Mouse (Mus musculus) cerebellum, postnatal 36 days (tissue): ENCODE results near the gene Fat2.

Experiments
- DNase-seq, 2 experiments: peaks; one replicate each; pipeline ENCODE4 v3.0.0; 2021 to 2022; ENCODE audit warnings: mixed read lengths in 2 of 2

Fat2 gene

DNA sequence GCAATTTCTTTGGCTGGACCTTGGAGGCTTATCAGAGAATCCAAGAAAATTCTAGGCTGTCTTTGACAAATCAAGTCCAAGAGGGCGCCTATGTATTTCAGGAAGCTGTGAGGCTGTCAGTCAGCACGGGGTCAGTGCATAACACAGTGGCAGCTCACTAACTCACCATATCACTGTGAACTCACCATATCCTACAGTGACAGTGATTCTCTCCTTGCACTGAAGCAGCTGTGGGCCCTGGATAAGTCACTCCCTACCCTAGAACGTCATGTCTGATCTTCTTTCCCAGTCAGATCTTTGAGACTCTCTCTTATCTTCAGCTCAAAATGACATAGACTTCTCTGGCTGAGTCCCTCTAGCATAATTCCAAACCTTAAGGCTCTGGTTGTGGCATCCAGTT lies 96.9 kb downstream of the Fat2 start:
- no peak for DNase-seq

DNA sequence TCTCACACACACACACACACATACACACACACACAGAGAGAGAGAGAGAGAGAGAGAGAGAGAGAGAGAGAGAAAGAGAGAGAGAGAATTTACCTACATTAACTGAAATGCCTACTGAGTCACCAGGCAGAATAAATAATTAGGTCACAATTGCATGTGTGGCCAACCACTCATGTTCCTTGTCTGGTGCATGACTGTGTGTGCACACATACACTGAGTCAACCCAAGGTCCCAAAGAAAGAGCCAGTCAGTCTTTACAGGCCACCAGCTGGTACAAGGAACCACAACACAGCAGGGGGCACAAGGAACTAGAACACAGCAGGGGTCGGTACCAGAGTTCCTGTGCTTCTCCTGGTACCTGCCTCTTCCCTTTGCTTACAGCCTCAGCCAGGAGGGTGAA lies 99.5 kb downstream of the Fat2 start:
- no peak for DNase-seq

GRCm38 (mm10) chr11:55234791-55235190 lies 101.6 kb downstream of the Fat2 start:
- DNase-seq = no peak

DNA sequence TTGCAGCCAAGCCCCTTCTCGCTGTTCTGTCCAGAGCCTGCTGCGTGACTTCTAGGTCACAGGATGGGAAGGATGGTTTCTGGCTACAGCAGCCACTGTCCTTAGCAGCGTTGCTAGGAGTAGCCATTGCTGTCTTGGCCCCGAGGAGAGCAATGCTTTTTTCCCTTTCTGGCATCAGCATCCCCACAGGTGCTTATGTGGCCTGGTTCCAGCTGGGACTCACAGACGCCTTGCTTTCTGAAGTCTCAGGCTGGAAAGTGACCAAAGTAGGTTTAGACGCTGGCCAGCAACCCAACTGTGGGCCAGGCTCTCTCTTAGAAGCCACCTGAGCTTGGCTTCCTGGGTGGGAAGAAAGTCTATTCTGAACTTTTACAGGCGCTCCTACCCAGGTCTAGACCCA lies 102.1 kb downstream of the Fat2 start:
- peak; percentile 74 to 75 for DNase-seq

DNA sequence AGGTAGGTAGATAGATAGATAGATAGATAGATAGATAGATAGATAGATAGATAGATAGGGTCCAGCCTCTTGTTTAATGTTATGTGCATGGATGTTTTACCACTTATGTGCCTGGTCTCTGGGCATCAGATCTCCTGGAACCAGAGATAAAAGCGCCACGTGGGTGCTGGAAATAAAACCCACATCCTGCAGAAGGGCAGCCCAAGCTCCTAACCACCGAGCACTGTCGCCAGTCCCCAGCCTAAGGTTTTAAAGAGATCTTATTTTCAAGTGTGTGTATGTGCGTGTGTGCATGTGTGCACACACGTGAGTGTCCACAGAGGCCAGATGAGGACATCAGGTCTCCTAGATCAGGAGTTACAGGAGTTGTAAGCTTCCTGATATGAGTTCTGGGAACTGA lies 105.3 kb downstream of the Fat2 start:
- DNase-seq = no peak

GRCm38 (mm10) chr11:55221306-55221705 lies 115.1 kb downstream of the Fat2 start:
- DNase-seq = no peak

- DNase-seq = no peak
These were observed 117.9 kb downstream of the Fat2 start for GRCm38 (mm10) chr11:55218473-55218872.

GRCm38 (mm10) chr11:55217880-55218279 lies 118.5 kb downstream of the Fat2 start:
- no peak for DNase-seq

- no peak for DNase-seq
These were observed 118.9 kb downstream of the Fat2 start for GRCm38 (mm10) chr11:55217418-55217817.

DNA sequence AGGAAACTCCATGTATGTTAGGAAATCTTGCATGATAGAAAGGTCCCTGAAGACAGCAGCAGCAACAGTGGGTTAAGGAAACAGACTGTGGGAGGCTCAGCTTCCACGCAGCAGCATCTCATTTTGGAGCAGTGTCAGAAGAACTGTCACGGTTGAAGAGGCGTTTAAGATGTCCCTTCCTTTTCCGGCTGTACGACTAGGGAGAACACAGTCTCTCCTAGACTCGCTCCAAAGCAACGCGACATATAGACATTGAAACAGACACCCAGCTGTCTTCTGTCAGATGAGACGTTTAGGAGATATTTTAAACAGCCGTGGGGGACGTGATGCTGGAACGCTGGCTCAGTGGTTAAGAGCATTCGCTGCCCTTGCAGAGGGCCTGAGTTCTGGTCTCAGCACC lies 119.5 kb downstream of the Fat2 start:
- no peak for DNase-seq

- no peak for DNase-seq
These were observed 120.3 kb downstream of the Fat2 start for GRCm38 (mm10) chr11:55216061-55216460.

DNA sequence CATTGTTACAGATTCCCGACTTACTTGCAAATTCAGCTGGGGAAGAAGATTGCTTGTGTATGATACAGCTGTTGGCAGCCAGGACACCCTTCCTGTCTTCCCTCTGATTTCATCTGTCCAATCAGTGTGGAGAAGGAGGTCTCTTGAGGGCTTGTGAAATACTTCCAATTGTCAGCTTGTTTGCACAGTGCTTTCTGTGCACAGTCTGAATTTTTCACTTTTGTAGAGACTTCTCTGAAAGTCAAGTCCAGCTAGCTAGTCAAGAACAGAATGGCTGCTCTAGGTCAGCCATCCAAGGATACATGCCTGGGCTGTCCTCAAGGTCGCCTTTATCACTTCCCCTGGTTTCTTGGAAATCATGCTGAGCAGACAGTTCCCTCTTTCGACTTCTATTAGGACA lies 121.4 kb downstream of the Fat2 start:
- DNase-seq = no peak

- DNase-seq = no peak
These were observed 122.2 kb downstream of the Fat2 start for GRCm38 (mm10) chr11:55214161-55214560.

DNA sequence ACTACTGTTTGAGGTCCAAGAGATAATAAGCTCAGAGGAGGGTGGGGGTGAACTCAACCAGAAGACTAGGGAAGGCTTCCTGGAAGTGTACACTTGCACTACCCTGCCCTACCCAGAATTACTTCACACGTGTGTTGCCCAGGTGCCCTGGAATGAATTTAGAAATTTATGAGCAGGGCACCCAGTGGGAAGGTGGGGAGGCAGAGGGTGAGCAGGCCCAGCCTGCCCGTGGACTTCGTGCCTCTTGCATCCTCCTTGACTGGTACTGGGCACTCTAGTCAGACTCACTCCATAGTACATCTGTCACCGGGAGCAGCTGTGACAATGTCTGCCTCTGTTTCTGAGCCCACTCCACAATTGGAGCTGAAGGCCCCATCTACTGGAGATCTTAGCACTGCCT lies 122.8 kb downstream of the Fat2 start:
- no peak for DNase-seq

- no peak for DNase-seq
These were observed 126.6 kb downstream of the Fat2 start for GRCm38 (mm10) chr11:55209626-55210353.

- DNase-seq = no peak
These were observed 127.3 kb downstream of the Fat2 start for GRCm38 (mm10) chr11:55209032-55209431.

GRCm38 (mm10) chr11:55208001-55208690 lies 128.2 kb downstream of the Fat2 start:
- no peak for DNase-seq

DNA sequence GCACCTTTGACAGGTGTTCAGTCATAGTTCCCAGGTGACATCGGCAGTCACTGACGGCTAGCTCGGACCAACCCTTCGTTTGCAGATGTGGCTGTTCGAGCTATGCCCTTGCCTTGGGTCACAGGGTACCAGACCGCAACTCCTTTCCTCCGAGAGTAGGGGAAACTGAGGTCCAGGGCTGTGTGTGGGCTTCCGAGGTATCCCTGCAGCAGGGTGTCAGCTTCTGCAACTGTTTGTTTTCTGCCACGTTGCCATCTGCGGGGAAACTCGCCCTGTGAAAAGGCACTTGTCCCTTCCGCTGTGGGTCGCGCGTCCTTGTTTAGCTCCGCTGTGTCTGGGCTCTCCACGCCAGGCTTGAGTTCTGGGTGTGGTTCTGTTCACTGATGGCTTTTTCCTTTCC lies 131.8 kb downstream of the Fat2 start:
- DNase-seq = peak; percentile 47 to 53

DNA sequence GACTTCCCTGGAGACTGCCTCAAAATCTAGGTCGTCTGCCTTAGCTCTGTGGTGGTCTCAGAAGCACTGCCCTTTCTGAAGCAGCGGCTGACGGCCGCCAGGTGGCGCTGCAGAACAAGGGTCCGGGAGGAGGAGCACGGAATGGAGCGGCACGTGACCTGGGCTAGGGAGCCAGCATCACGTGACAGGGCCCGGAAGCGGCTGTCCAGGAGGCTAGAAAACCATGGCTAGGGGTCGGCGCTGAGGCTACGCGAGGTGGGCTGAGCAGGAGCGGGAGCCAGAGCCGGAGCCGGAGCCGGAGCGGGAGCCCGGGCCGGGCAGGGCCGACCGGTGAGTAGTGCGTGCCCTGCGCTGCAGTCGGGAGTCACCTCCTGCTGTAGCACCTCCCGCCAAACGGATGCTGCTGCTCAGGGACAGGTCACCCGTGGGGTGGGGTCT lies 132.2 kb downstream of the Fat2 start, which contains the start of gene Slc36a1:
TSS of gene Slc36a1 (plus strand) at position 192 of the 438 bp plus-strand sequence.
- peak; percentile 94 to 97 for DNase-seq
